Mouse (Mus musculus) cortical plate, adult 2 months (tissue): ENCODE data around the gene Prrt1.

ENCODE experiments used
- CTCF ChIP-seq: fragments of 200-500 bp; IDR thresholded peaks from 2 replicates; pipeline ENCODE4 v1.5.1; 2011; ENCODE audit warnings: mild to moderate bottlenecking, control low read depth, low read length; ENCODE audit not compliant: insufficient read depth; ENCODE audit errors: extremely low read depth
- POLR2A ChIP-seq: fragments of 200-500 bp; IDR thresholded peaks from 2 replicates; pipeline ENCODE4 v1.6.1; 2011; ENCODE audit warnings: mild to moderate bottlenecking, low read length, control low read depth; ENCODE audit not compliant: insufficient read depth; ENCODE audit errors: extremely low read depth

DNA sequence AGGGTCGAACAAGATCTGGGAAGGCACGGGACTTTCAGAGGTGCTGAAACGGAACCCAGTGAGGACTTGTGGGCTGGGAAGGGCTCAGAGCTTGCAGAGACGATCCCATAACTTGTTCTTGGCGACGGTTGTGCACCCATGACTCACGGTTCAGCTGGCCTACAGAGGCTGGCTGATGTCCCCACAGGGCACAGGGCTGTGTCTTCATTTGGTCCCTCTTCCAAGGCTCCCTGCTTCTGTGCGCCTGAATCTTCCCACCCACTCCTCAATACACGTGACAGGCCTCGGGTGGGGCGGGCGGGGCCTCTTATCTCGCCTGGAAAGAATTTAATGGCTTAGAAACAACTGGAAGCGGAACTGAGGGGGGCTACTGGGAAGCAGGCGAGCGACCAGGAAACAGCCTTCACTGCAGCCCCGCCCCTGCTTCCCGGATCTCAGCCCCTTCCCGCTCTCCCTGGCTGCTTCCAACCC, 31.8 kb downstream of the Prrt1 start:
- TF ChIP-seq POLR2A = no peak
- TF ChIP-seq CTCF = no peak
